Mouse (Mus musculus): Measurements from ENCODE around the gene Cdc42ep1. TPM values are rescaled to one million over a fixed set of nuclear protein-coding genes. Genes with fewer than 3 reads are reported as not detected.
"Not testable (repeated sequence)": the region's sequence is repeated elsewhere in the genome, so short reads cannot be mapped to it uniquely, and the experiment has no call there.

Gene Cdc42ep1
- polyA plus RNA-seq, 1 experiment from 2014 or later, result not detected

GRCm38 (mm10) chr15:78835200-78836085 is 7.0 kb upstream of the Cdc42ep1 start:
- WGBS (ENCODE audit: missing documents), result 45% methylated on average over 12 of the region's 12 CpGs

GRCm38 (mm10) chr15:78836086-78836621 is 6.3 kb upstream of the Cdc42ep1 start:
- no peak overlapping the region for H3K27ac ChIP-seq
- H3K4me3 ChIP-seq (ENCODE audit: inconsistent target), result no peak overlapping the region
- no peaks in the 10 kb centered on the region for H3K36me3 ChIP-seq (ENCODE audit: inconsistent target)
- H3K79me2 ChIP-seq (ENCODE audit: inconsistent target), result no peaks in the 10 kb centered on the region
- 91% methylated on average over 8 of the region's 8 CpGs for WGBS (ENCODE audit: missing documents)

More at GRCm38 (mm10) chr15:78835200-78836085, 7.0 kb upstream of the Cdc42ep1 start:
- Histone ChIP-seq H3K27ac (no peak overlapping the region), H3K4me3 (ENCODE audit: inconsistent target) (no peak overlapping the region), H3K79me2 (ENCODE audit: inconsistent target) (no peaks in the 10 kb centered on the region), H3K36me3 (ENCODE audit: inconsistent target) (no peaks in the 10 kb centered on the region)

- H3K27ac ChIP-seq, result no peak overlapping the region
- H3K79me2 ChIP-seq (ENCODE audit: inconsistent target), result no peaks in the 10 kb centered on the region
- no peaks in the 10 kb centered on the region for H3K36me3 ChIP-seq (ENCODE audit: inconsistent target)
- no peak overlapping the region for H3K4me3 ChIP-seq (ENCODE audit: inconsistent target)
- WGBS (ENCODE audit: missing documents), result 37% methylated on average over 2 of the region's 2 CpGs
Observed at GRCm38 (mm10) chr15:78839744-78840143, 2.7 kb upstream of the Cdc42ep1 start.

GRCm38 (mm10) chr15:78840241-78840640 is 2.2 kb upstream of the Cdc42ep1 start:
- WGBS (ENCODE audit: missing documents), result 57% methylated on average over 3 of the region's 3 CpGs

GRCm38 (mm10) chr15:78840751-78841150 is 1.7 kb upstream of the Cdc42ep1 start:
- no peak overlapping the region for H3K27ac ChIP-seq
- no peaks in the 10 kb centered on the region for H3K79me2 ChIP-seq (ENCODE audit: inconsistent target)
- H3K4me3 ChIP-seq (ENCODE audit: inconsistent target), result no peak overlapping the region
- WGBS (ENCODE audit: missing documents), result 88% methylated on average over 11 of the region's 11 CpGs
- H3K36me3 ChIP-seq (ENCODE audit: inconsistent target), result no peaks in the 10 kb centered on the region

More at GRCm38 (mm10) chr15:78840241-78840640, 2.2 kb upstream of the Cdc42ep1 start:
- Histone ChIP-seq H3K79me2 (ENCODE audit: inconsistent target) (no peaks in the 10 kb centered on the region), H3K36me3 (ENCODE audit: inconsistent target) (no peaks in the 10 kb centered on the region), H3K4me3 (ENCODE audit: inconsistent target) (no peak overlapping the region), H3K27ac (no peak overlapping the region)

GRCm38 (mm10) chr15:78841161-78841790 is 1.1 kb upstream of the Cdc42ep1 start:
- Histone ChIP-seq H3K79me2 (ENCODE audit: inconsistent target) (no peaks in the 10 kb centered on the region), H3K27ac (no peak overlapping the region), H3K36me3 (ENCODE audit: inconsistent target) (no peaks in the 10 kb centered on the region), H3K4me3 (ENCODE audit: inconsistent target) (no peak overlapping the region)
- 92% methylated on average over 6 of the region's 6 CpGs for WGBS (ENCODE audit: missing documents)

GRCm38 (mm10) chr15:78843581-78844469 is 1.4 kb downstream of the Cdc42ep1 start:
- no peak overlapping the region for H3K4me3 ChIP-seq (ENCODE audit: inconsistent target)
- no peaks in the 10 kb centered on the region for H3K79me2 ChIP-seq (ENCODE audit: inconsistent target)
- no peak overlapping the region for H3K27ac ChIP-seq
- H3K36me3 ChIP-seq (ENCODE audit: inconsistent target), result no peaks in the 10 kb centered on the region
- WGBS (ENCODE audit: missing documents), result 32% methylated on average over 21 of the region's 21 CpGs

- 71% methylated on average over 8 of the region's 9 CpGs for WGBS (ENCODE audit: missing documents)
- no peak overlapping the region for H3K27ac ChIP-seq
- H3K4me3 ChIP-seq (ENCODE audit: inconsistent target), result no peak overlapping the region
- H3K79me2 ChIP-seq (ENCODE audit: inconsistent target), result no peaks in the 10 kb centered on the region
- no peaks in the 10 kb centered on the region for H3K36me3 ChIP-seq (ENCODE audit: inconsistent target)
Observed at GRCm38 (mm10) chr15:78844791-78845190, 2.4 kb downstream of the Cdc42ep1 start.

GRCm38 (mm10) chr15:78845321-78845720 is 2.9 kb downstream of the Cdc42ep1 start:
- no peaks in the 10 kb centered on the region for H3K79me2 ChIP-seq (ENCODE audit: inconsistent target)
- 93% methylated on average over 11 of the region's 11 CpGs for WGBS (ENCODE audit: missing documents)
- no peak overlapping the region for H3K4me3 ChIP-seq (ENCODE audit: inconsistent target)
- H3K36me3 ChIP-seq (ENCODE audit: inconsistent target), result no peaks in the 10 kb centered on the region
- no peak overlapping the region for H3K27ac ChIP-seq

GRCm38 (mm10) chr15:78845867-78846266 is 3.4 kb downstream of the Cdc42ep1 start:
- Histone ChIP-seq H3K4me3 (ENCODE audit: inconsistent target) (no peak overlapping the region), H3K27ac (no peak overlapping the region), H3K79me2 (ENCODE audit: inconsistent target) (no peaks in the 10 kb centered on the region), H3K36me3 (ENCODE audit: inconsistent target) (no peaks in the 10 kb centered on the region)
- WGBS (ENCODE audit: missing documents), result 93% methylated on average over 8 of the region's 8 CpGs

GRCm38 (mm10) chr15:78846352-78846751 is 3.9 kb downstream of the Cdc42ep1 start:
- Histone ChIP-seq H3K4me3 (ENCODE audit: inconsistent target) (no peak overlapping the region), H3K27ac (no peak overlapping the region), H3K79me2 (ENCODE audit: inconsistent target) (no peaks in the 10 kb centered on the region), H3K36me3 (ENCODE audit: inconsistent target) (no peaks in the 10 kb centered on the region)
- WGBS (ENCODE audit: missing documents), result 86% methylated on average over 8 of the region's 8 CpGs

GRCm38 (mm10) chr15:78846805-78847204 is 4.4 kb downstream of the Cdc42ep1 start:
- H3K27ac ChIP-seq; H3K36me3 ChIP-seq (ENCODE audit: inconsistent target); H3K4me3 ChIP-seq (ENCODE audit: inconsistent target); H3K79me2 ChIP-seq (ENCODE audit: inconsistent target): not testable (repeated sequence)
- 88% methylated on average over 6 of the region's 7 CpGs for WGBS (ENCODE audit: missing documents)

- 29% methylated on average over 5 of the region's 5 CpGs for WGBS (ENCODE audit: missing documents)
- Histone ChIP-seq H3K4me3 (ENCODE audit: inconsistent target) (no peak overlapping the region), H3K27ac (no peak overlapping the region), H3K79me2 (ENCODE audit: inconsistent target) (no peaks in the 10 kb centered on the region), H3K36me3 (ENCODE audit: inconsistent target) (no peaks in the 10 kb centered on the region)
Observed at GRCm38 (mm10) chr15:78848467-78848866, 6.0 kb downstream of the Cdc42ep1 start.

- WGBS (ENCODE audit: missing documents), result 88% methylated on average over 7 of the region's 12 CpGs
- Histone ChIP-seq H3K27ac (no peak overlapping the region), H3K36me3 (ENCODE audit: inconsistent target) (no peaks in the 10 kb centered on the region), H3K4me3 (ENCODE audit: inconsistent target) (no peak overlapping the region), H3K79me2 (ENCODE audit: inconsistent target) (no peaks in the 10 kb centered on the region)
Observed at GRCm38 (mm10) chr15:78849485-78849884, 7.1 kb downstream of the Cdc42ep1 start.

Data from macrophage (primary cell).